Mouse (Mus musculus): ENCODE measurements around the gene Fam50b.

- TF ChIP-seq POLR2A (IDR thresholded peaks at IDR 0.05; ENCODE audit: insufficient read length, low read depth) (no peak), SRF (IDR thresholded peaks at IDR 0.05; ENCODE audit: control insufficient read depth, insufficient read length, low read depth) (no peak), POLR2AphosphoS2 (IDR thresholded peaks at IDR 0.05; ENCODE audit: insufficient read length, low read depth) (no peak), REST (IDR thresholded peaks at IDR 0.05; ENCODE audit: insufficient read depth, insufficient read length) (no peak), MAX (IDR thresholded peaks at IDR 0.05; ENCODE audit: low read depth) (no peak), TCF12 (IDR thresholded peaks at IDR 0.05; ENCODE audit: insufficient read depth, poor library complexity, severe bottlenecking) (no peak), MYOG (IDR thresholded peaks at IDR 0.05; ENCODE audit: control insufficient read depth in 1 of 3, insufficient read depth in 1 of 3, insufficient read length in 2 of 3, low read depth in 2 of 3) (no peak), USF1 (IDR thresholded peaks at IDR 0.05; ENCODE audit: low read depth) (no peak), MYOD1 (IDR thresholded peaks at IDR 0.05; ENCODE audit: control insufficient read depth in 1 of 3, insufficient read length in 2 of 3, low read depth in 2 of 3) (no peak), TCF3 (IDR thresholded peaks at IDR 0.05; ENCODE audit: insufficient read length, low read depth) (no peak), E2F4 (IDR thresholded peaks at IDR 0.05; ENCODE audit: insufficient read depth) (no peak)
These were observed 42.1 kb downstream of the Fam50b start for GRCm38 (mm10) chr13:34776767-34777166.

Measured in myocyte (in vitro differentiated cells).